Mouse (Mus musculus) liver, embryonic 12.5 days (tissue): Measurements from ENCODE around the gene Pdlim4. TPM values are rescaled to one million over a fixed set of nuclear protein-coding genes. Genes with fewer than 3 reads are reported as not detected.

Source experiments
- polyA plus RNA-seq: library from polyadenylated mRNA; unstranded; fragments of >200 nt; fragmentation: Nextera tagmentation; extraction: Ambion mirVana; gene quantifications from 2 replicates; pipeline ENCODE4 v1.2.1, GENCODE M21; 2016

The Pdlim4 gene
- polyA plus RNA-seq, 1 experiment from 2014 or later, result 4.4 TPM

Other genes starting within 250 kb of the Pdlim4 start
- 0.30 and 0.83 TPM in 2 replicates for gene Gm12216, start 209.8 kb downstream of the Pdlim4 start, polyA plus RNA-seq
- gene Slc22a5, start 177.4 kb downstream of the Pdlim4 start, polyA plus RNA-seq, result 2.4 and 3.3 TPM in 2 replicates
- 1.4 and 1.7 TPM in 2 replicates for gene Slc22a21, start 88.7 kb downstream of the Pdlim4 start, polyA plus RNA-seq
- 39.5 and 42.0 TPM in 2 replicates for gene Slc22a4, start 40.9 kb downstream of the Pdlim4 start, polyA plus RNA-seq
- gene P4ha2, start 31.1 kb upstream of the Pdlim4 start, polyA plus RNA-seq, result 9.9 and 10.3 TPM in 2 replicates
- gene Csf2, start 180.7 kb upstream of the Pdlim4 start, polyA plus RNA-seq, result not detected in 2 replicates
- not detected in 2 replicates for gene Il3, start 198.3 kb upstream of the Pdlim4 start, polyA plus RNA-seq
- 1.3 and 1.7 TPM in 2 replicates for gene Acsl6, start 234.8 kb upstream of the Pdlim4 start, polyA plus RNA-seq